Mouse (Mus musculus) cerebellum, postnatal 10 days (tissue): ENCODE data around the gene Nr2e3.
A peak's percentile ranks its signal among the peaks of the same experiment; 100 is the strongest.
"Not testable (repeated sequence)": the region's sequence is repeated elsewhere in the genome, so short reads cannot be mapped to it uniquely, and the experiment has no call there.

ENCODE experiments used
- DNase-seq, 2 experiments: peaks; one replicate each; pipeline ENCODE4 v3.0.0; 2021; ENCODE audit warnings: mixed read lengths in 2 of 2

Nr2e3 gene

DNA sequence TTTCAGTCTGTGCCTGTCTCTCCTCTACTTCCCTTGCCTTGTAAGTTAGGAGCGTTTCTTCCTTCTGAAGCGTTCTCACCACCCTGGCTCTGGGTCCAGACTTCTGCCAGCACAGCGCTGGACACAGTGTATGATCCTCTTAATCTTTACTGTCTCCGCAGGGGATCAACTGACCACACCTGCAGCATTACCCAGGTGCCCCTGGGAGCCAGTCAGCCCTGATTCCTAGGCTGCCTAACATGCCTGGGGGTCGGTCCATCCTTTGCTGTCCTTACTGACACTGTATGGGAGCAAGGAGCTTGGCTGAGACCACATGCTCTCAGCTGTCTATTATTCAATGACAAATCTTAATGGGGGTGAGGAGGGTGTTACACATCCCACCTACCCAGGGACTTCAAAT, 10.5 kb downstream of the Nr2e3 start:
- DNase-seq: peak in 1 of 2 experiments; percentile 2

DNA sequence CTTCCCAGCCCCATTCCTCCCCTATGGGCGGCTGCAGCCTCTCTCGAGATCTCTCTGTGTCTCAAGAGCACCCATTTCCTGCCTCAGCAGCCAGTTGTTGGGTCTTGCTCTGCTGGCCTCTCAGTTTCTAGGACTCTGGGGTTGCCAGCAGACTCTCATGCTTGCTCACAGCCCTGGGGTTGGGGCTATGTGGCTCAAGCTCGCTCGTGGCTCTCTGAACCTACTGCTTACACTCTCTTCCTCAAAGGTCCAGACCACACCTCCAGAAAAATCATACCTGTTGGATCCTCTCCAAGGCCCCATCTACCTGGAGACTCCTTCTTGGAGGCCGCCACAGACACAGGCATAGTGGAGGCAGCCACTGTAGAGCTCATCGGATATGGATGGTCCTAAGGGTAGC, 10.9 kb downstream of the Nr2e3 start:
- peak in 1 of 2 experiments; percentile 4 for DNase-seq

DNA sequence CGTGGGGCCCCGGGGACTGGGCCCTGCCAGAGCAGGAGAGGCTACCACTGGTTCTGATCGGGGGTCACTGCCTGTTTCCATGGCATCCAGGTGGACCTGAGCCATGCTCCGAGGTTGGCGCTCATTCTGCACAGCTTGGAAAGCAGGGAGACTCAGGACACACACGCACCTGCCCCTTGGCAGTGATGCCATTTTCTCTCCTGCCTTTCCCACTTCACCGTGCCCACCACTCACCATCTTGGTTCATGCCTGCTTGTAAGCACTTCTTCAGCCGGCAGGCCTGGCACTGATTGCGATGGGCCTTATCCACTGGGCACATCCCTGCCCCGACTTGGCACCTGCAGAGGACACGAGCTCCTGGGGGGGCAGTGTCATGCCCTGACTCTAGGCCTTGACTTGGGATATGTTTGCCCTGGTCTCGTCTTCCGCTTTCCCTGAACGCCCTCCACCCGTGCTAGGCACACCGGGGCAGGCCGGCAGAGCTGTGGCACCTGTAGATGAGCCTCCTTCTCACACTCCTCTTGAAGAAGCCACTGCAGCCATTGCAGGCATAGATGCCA, 11.7 kb downstream of the Nr2e3 start:
- peak; percentile 81 to 84 for DNase-seq

DNA sequence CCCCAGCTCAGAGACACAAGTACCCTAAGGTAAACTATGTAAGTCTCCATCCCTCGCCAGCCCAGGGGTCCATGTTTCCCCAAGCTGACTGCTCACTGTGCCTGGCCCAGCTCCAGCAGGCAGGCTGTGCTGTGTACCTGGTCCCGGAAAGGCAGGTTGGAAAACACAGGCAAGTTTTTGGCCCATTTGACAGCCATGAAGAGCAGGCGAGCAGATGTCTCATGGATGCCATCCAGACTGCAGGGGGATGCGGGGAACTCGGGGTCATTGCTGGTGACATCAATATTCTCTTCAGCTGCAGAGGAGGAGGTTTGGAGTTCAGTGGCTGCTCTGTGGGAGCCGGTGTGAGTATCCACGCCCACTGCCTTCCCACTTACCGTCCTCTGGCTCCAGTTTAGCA, 12.2 kb downstream of the Nr2e3 start:
- DNase-seq: peak; percentile 69 to 70

DNA sequence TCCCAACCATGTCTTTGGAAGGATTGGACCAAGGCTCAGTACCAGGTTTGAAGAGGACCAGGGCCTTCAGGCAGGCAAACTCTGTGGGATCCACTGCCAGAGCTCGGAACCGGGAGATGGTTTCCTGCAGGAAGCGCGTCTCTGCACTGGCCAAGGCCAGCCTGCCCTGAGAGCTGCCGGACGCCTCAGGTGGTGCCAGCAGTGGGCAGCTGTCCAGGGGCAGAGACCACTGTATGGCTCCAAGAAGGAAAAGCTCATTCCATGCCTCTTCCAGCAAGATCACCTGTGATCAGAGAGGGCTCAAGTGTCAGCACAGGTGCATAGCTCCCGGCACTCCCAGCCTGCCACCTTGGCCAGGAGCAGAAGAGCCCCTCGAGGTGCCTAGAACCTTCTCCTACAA, 13.2 kb downstream of the Nr2e3 start:
- DNase-seq: peak; percentile 55 to 67

DNA sequence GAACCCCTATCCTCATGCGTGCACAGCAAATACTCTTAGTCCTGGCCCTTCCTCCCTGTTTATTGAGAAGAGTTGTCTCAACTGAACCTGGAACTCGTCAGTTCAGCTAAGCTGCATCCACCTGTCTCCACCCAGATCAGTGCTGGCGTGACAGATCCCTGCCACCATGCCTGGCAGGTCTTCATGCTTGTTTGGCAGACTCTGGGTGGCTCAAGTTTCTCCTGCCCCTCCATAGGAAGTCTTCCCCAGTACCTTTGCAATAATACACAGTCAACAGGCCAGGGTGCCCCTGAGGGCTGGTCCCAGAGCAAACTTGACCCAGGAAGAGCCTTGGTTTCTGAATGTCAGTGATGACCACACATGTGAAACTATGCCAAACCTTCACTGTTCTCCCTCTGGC, 15.2 kb downstream of the Nr2e3 start:
- no peak for DNase-seq

DNA sequence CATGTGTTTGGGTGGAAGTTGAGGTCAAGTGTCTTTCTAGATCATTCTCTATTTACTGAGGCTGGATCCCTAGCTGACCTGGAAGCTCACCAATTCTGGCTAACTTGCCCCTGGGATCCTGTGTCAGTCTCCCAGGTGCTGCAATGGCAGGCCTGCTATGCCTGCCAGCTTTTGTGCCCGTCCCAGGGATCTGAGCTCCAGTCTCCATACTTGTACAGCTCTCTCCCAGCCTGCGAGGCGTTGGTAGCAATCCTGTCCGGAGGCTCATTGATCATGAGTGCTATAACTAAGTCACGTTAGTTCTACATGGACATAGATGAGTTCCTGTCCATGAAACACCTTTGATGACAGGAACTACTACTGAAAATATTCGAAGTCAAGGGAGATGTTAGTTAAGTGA, 16.6 kb downstream of the Nr2e3 start:
- DNase-seq: no peak

DNA sequence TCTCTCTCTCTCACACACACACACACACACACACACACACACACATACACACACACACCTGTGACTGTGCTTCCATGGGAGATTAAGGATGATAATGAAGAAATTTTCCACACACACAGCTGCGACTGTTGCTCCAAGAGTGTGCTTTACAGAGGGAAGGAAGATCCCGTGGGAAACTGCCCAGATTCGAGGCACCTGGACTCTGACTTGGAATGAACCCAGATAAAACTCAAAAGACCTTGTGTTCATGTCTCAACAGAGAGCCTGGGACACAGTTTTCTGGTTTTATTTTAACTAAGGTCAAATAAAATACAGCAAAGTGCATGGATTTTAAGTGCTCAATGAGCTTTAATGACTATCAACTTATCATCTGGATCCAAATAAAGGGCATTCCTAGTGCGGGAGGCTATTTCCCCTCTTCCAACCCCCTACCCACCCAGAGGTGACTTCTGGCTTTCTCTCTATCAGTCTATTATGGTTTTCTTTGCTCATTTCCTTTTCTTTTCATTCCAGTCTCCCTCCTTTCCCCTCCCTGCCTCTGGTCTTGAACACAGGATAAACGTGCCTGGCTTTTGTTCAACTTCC, 17.9 kb downstream of the Nr2e3 start:
- no peak for DNase-seq

DNA sequence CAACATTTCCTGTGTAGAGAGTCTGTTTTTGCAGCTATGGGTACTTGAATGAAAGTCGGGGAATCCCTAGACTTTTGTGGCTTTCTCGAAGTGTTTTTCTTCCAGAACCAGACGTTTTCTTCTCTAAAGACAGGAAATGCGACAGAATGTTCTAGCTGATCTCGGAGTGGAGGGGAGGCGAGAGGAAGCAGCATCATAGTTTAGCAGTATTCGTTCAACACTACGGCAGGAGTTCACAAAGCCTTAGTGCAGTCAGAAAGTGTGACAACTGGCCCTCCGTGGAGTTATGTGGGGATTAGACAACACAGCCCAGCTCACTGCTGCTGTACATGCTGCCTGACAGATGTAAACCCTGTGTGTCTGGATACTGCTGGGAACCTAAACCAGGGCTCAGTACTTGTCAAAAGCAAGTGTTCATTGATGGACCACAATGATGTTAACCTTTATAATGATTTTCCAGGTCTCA, 18.5 kb downstream of the Nr2e3 start:
- DNase-seq: no peak

DNA sequence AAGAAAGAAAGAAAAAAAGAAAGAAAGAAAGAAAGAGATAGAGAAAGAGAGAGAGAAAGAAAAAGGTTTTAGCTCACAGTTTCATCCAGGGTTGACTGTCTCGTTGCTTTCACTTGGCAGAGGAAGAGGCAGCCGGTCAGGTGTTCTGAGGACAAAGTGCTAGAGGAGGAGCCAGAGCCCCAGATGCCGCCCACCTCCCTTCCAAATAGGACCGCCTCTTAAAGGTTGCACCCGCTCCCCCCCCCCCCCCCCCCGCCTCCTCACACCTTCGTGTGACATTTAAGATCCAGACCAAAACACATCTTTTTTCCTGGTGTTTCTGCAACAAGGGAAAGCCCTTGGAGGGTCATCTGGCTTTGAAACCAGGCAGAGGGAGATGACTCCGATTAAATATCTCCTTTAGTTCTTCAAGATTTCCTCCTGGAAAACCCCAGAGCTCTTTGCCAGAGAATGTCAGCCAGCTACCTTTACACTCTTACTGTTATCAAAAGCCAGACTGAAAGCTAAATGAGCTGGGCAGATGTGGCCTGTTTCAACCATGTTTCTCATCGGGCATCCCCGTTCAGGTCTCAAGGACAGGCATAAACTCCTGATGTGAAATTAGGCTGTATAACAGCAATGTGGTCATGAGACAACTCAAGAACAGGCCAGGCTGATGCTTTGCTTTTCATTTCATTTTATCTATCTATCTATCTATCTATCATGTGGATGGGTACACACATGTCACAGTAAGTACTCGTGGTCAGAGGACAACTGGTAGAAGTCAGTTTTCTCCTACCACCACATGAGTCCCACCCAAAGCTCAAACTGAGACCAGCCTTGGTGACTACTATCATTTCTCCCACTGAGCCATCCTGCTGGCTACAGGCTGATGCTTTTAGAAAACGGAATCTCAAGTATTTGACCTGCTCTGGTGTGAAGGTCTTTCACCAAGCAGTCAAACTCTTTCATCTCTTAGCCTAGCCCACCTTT, 19.3 kb downstream of the Nr2e3 start:
- no peak for DNase-seq

DNA sequence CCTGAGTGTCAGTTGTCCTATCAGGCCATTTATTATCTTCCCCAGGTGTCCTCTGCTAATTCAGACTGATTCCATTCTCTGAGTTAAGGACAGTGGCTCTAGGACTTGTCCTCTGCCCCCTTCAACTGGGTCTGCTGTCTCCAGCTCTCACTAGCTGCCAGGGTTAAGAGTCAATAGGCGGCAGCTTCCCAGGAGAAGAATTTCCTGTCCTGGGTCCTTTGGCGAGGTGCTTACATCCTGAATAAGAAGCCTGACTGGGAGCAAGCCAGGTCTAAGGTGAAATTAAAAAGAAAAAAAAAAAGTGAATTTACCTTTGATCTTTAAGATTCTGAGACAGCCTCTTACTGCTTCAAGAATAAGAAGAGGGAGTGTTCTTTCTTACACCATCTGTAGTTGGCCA, 20.8 kb downstream of the Nr2e3 start:
- no peak for DNase-seq

DNA sequence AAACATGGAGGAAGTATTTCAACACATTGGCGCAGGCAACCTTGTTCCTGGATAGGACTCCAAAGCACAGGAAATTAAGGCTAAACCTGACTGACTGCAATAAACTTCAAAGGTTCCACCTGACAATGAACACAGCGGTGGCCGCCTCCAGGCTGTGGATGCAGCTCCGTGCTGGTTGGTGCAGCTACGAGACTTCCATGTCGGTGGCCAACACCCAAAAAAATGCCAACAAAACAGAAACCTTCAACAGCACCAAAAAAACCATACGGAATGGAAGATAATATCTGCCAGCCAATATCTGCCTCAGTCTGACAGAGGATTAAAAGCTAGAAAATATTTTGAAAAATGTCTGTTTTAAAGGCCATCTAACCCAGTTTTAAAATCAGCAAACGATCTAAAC, 21.9 kb downstream of the Nr2e3 start:
- DNase-seq: no peak

DNA sequence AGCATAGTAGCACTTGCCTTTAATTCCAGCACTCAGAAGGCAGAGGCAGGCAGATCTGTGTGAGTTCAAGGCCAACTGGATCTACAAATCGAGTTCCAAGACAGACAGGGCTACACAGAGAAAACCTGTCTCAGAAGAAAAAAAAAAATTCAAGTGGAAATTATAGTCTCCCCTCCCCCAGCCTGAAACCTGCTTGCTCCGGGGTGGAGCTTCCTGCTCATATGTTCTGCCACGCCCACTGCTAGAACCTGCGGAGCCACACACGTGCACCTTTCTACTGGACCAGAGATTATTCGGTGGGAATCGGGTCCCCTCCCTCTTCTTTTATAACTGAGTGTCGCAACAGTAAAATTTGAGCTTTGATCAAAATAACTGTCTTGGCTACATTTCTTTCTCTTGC, 24.6 kb downstream of the Nr2e3 start:
- not testable (repeated sequence) for DNase-seq

DNA sequence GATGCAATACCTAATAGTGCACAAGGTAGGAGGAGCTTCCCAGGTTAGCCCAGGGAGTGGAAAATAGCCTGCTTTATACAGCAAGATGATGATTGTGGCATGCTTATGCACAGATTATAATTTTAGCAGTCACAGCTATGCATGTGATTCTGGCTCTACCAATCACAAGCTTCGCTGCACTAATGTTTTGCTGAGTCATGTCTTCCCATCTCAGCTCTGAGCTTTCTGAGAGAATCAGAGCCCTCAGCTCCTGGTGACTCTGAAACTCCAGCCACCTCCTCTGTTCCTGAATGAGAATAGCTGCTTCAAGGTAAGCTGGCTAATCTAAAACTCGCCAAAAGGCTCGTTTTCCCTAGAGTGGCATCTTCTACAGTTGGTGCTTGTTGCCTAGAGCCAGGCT, 30.2 kb downstream of the Nr2e3 start:
- no peak for DNase-seq

DNA sequence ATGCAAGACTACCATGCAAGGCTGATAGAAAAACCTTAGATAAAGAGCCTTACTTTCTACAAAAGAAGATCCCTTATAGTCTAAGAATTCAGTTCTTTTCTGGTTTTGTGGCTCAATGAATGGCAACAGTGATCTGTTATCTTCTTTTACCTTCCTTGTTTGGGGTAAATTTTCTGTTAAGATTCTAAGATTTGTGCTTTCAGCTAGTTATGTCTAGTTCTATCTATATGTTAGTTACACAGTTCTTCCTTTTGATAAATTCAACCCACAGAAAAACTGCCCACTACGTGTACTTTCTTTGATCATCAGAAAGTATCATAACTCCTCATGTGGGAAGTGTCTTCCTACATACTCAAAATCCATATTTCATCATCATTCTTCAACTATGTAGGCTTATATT, 45.7 kb downstream of the Nr2e3 start:
- DNase-seq: no peak

DNA sequence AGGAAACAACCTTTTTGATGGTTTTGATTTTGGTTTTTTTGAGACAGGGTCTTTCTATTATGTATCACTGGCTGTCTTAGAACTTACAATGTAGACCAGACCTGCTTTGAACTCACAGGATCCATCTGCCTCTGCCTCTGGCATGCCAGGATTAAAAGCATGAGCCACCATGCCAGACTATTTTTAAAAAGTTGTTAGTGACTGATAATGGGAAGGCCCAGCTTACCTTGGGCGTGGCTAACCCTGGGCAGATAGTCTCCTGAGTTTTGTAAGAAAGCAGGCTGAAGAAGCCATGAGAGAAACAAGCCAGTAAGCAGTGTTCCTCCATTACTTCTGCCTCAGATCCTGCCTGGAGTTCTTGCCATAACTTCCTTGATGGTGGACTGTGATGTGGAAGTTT, 57.1 kb downstream of the Nr2e3 start:
- DNase-seq: no peak
